Mouse (Mus musculus) B cell, adult (primary cell): ENCODE results near the gene Cd70. TPM values are rescaled to one million over a fixed set of nuclear protein-coding genes. Genes with fewer than 3 reads are reported as not detected.

Experiments used
- total RNA-seq: library from RNA; stranded (reverse); gene quantifications from 4 replicates; pipeline ENCODE4 v1.2.4, GENCODE M21; 2023; ENCODE audit not compliant: inconsistent age

Cd70 gene
- not detected in 4 replicates for total RNA-seq

DNA sequence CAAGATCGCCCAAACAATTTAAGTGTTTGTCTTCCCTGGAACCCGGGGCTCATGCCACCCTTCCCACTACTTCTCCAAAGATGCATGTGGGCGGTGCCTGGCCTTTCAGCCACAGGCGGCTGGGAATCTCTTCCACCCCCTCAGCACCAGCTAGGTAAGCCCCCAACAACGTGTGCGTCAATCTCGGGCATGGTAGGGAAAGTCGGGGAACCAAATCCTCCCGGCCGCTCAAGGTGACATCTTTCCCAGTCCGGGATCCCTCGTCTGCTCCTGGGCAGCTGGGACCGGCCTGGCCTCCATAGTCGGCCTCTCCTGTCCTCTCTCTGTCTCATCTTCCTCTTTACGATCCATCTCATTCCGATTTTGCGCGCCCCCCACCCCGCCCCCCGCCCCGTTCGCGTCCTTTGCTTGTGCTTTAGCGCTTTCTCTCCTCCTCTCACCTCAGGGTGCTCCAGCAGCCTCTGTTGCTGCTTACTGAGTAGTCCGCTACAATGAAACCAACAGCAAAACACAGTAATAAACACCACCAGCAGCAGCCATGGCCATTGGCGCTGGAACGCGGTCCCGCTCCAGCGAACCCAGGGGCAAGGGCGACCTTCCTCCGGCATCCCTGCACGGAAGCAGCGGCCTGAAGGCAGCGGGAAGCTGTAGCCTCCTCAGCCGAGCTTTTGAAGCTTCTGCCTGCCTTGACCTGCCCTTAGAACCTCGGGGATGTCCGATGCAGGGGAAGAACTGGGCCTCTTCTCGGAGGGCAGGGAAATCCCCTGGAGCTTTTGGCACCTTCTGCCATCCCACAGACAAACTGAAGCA, at the start of gene Cd70:
Gene Cd70, minus strand, starts transcription at position 784 of the 810 bp plus-strand sequence.

DNA sequence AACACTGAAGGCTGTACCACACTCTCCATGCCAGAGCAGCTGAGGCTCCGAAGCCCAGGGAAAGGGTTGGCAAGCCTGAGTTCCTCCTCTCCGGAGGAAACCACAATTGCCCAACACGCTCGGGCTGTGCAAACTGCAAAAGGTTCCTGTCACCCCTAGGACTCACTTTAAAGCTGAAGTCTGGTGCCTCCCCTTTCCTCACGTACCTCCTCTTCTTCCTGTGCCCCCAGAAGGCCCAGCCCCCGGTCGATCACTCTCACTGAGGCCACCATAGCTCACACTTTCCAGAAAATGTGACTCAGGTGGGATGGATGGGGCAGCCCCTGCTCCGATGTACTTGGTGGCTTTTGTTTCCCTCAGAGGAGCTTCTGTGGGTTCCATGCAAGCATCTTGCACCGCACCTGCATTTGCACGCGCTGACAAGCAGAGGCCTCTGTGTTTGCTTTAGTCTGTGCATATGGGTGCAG, 44.5 kb upstream of the Cd70 start, which contains the start of gene Tnfsf14:
Gene Tnfsf14, minus strand, starts transcription at position 137 of the 467 bp plus-strand sequence.

DNA sequence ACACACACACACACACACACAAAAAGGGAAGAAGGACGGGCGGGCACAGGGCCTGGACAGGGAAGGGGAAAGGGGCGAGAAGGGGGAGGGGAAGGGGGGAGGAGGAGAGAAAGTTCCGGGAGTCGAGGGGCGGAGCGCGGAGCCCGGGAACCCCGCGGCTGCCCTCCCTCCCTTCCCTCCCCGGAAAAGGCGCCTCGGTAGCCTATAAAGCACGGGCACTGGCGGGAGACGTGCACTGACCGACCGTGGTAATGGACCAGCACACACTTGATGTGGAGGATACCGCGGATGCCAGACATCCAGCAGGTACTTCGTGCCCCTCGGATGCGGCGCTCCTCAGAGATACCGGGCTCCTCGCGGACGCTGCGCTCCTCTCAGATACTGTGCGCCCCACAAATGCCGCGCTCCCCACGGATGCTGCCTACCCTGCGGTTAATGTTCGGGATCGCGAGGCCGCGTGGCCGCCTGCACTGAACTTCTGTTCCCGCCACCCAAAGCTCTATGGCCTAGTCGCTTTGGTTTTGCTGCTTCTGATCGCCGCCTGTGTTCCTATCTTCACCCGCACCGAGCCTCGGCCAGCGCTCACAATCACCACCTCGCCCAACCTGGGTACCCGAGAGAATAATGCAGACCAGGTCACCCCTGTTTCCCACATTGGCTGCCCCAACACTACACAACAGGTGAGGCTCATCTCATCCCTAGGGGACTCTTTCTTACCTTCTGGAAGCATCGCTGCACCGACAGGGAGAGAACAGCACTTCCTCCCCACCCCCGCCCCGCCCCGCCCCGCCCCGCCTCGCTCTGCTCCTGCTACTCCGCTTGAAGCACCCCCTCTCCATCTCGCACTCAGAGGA, 44.2 kb downstream of the Cd70 start, which contains the start of gene Tnfsf9:
Gene Tnfsf9, plus strand, starts transcription at position 145 of the 854 bp plus-strand sequence.

Other genes starting within 250 kb of the Cd70 start
- gene Mllt1, start 214.4 kb downstream of the Cd70 start, total RNA-seq = 35.8 to 37.4 TPM (median 36.8 TPM) in 4 replicates
- not detected in 4 replicates for gene Acer1, start 167.7 kb downstream of the Cd70 start, total RNA-seq
- 28.2 to 36.9 TPM (median 32.1 TPM) in 4 replicates for gene Clpp, start 159.5 kb downstream of the Cd70 start, total RNA-seq
- gene Alkbh7, start 152.4 kb downstream of the Cd70 start, total RNA-seq = 11.9 to 19.9 TPM (median 17.6 TPM) in 4 replicates
- gene Pspn, start 149.8 kb downstream of the Cd70 start, total RNA-seq = 1.7 to 2.1 TPM in 2 of 4 replicates, not detected in the others
- gene Gtf2f1, start 138.5 kb downstream of the Cd70 start, total RNA-seq = 62.0 to 67.8 TPM (median 67.0 TPM) in 4 replicates
- gene Gm17949, start 138.3 kb downstream of the Cd70 start, total RNA-seq = 0.48 TPM in 1 of 4 replicates, not detected in the others
- gene Khsrp, start 118.3 kb downstream of the Cd70 start, total RNA-seq = 135 to 137 TPM (median 137 TPM) in 4 replicates
- gene Slc25a41, start 108.1 kb downstream of the Cd70 start, total RNA-seq = not detected in 4 replicates
- gene Crb3, start 90.7 kb downstream of the Cd70 start, total RNA-seq = 12.1 to 17.9 TPM (median 15.4 TPM) in 4 replicates
- gene Slc25a23, start 89.9 kb downstream of the Cd70 start, total RNA-seq = 15.2 to 25.1 TPM (median 18.8 TPM) in 4 replicates
- 148 to 162 TPM (median 151 TPM) in 4 replicates for gene Dennd1c, start 71.3 kb downstream of the Cd70 start, total RNA-seq
- 0.22 to 0.36 TPM (median 0.24 TPM) in 3 of 4 replicates, not detected in the other for gene Tubb4a, start 62.0 kb downstream of the Cd70 start, total RNA-seq
- 0.93 to 1.2 TPM in 2 of 4 replicates, not detected in the others for gene Tnfsf9, start 44.5 kb downstream of the Cd70 start, total RNA-seq
- 0.36 TPM in 1 of 4 replicates, not detected in the others for gene Tnfsf14, start 44.4 kb upstream of the Cd70 start, total RNA-seq
- gene C3, start 78.4 kb upstream of the Cd70 start, total RNA-seq = 1.1 to 5.8 TPM (median 4.2 TPM) in 4 replicates
- 54.2 to 60.2 TPM (median 57.3 TPM) in 4 replicates for gene Gpr108, start 98.7 kb upstream of the Cd70 start, total RNA-seq
- 8.7 to 10.7 TPM (median 9.5 TPM) in 4 replicates for gene Trip10, start 99.7 kb upstream of the Cd70 start, total RNA-seq
- gene Vav1, start 129.3 kb upstream of the Cd70 start, total RNA-seq = 193 to 203 TPM (median 194 TPM) in 4 replicates
- gene Adgre1, start 208.9 kb upstream of the Cd70 start, total RNA-seq = 7.6 to 16.4 TPM (median 9.0 TPM) in 4 replicates